9 mouse cellular contexts compared by ENCODE assay signal in the genomic region with DNA sequence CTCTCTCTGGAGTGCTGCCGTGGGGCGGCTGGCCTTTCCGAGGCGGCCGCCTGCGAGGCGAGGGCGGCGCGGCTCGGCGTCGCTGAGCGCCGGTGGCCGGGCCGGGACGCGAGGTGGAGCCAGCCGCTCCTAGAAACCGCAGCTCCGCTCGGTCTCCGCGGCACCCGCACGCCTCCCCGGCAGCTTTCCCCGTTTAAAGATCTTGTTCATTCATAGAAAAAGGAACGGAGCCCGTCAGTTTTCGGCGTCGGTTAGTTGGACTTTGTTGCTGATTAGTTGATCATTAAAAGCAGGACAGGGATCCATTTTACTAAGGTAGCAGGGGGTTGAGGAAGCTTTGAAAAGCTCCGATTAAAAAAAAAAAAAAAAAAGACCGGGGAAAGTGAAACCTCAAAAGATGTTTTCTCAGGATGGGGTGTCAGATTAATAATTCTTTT. TPM values are rescaled to one million over a fixed set of nuclear protein-coding genes. Genes with fewer than 3 reads are reported as not detected.
DNase-seq lines count a peak whose midpoint lies in the region; ATAC-seq and TF ChIP-seq lines count a peak whose summit lies in the region.
"Had no signal": no experiment of that assay in that cellular context is flagged by ENCODE, and none has a peak within 500 bp of the region (broad histone marks: within the 10 kb centered on the region; RNA-seq: fewer than 3 reads in every experiment).

No protein-coding gene starts in this region.

- no peak for DNase-seq in thymus, adult 2 months
- DNase-seq in thymus, postnatal 0 days (ENCODE audit: low spot score) = no peak
- peak; percentile 48 for DNase-seq in c-Kit-positive CD71-positive TER-119-positive erythroid progenitor cells, embryonic 14.5 days (ENCODE audit: low spot score)
- peak; percentile 63 for DNase-seq in gastrocnemius, postnatal 10 days
- DNase-seq in liver, postnatal 0 days = peak; percentile 70
- no peak for DNase-seq in thymus, postnatal 25 days

- peak overlapping the region; percentile 100 for H3K9ac ChIP-seq in kidney, embryonic 16.5 days (replicated peaks; ENCODE audit: low read length)
- peak overlapping the region; percentile 100 for H3K9ac ChIP-seq in liver, postnatal 0 days (replicated peaks)

- no peak for TF ChIP-seq EP300 in liver, postnatal 0 days (IDR thresholded peaks at IDR 0.05; ENCODE audit: low read depth)

- no peaks in the 10 kb centered on the region for H3K9me3 ChIP-seq in kidney, embryonic 16.5 days (ENCODE audit: low read length)
- no peaks in the 10 kb centered on the region for H3K9me3 ChIP-seq in liver, postnatal 0 days (ENCODE audit: low read length)

- peak overlapping the region; percentile 73 for H3K4me3 ChIP-seq in thymus, adult 2 months (ENCODE audit: control insufficient read depth, insufficient read depth, low read length)
- H3K4me3 ChIP-seq in kidney, embryonic 16.5 days (ENCODE audit: low read length) = peak overlapping the region; percentile 90
- H3K4me3 ChIP-seq in liver, postnatal 0 days (ENCODE audit: low read depth, low read length) = peak overlapping the region; percentile 97

- no peaks in the 10 kb centered on the region for H3K36me3 ChIP-seq in thymus, adult 2 months (ENCODE audit: control insufficient read depth, insufficient read depth, low read length)
- peaks cover 12% of the 10 kb centered on the region; the same call in 1 of the 2 replicates for H3K36me3 ChIP-seq in kidney, embryonic 16.5 days (ENCODE audit: insufficient read depth, low read length)
- peaks cover 7% of the 10 kb centered on the region for H3K36me3 ChIP-seq in liver, postnatal 0 days (replicated peaks; ENCODE audit: insufficient read depth, low read length)

- 0 out of 2 replicates have a peak, but pooled peaks cover 3% of the 10 kb centered on the region for H3K4me1 ChIP-seq in thymus, adult 2 months (replicated peaks; ENCODE audit: control insufficient read depth, insufficient read depth, low read length)
- peaks cover 10% of the 10 kb centered on the region; the same call in 1 of the 2 replicates for H3K4me1 ChIP-seq in kidney, embryonic 16.5 days (ENCODE audit: insufficient read depth, low read length)
- peaks cover 16% of the 10 kb centered on the region for H3K4me1 ChIP-seq in liver, postnatal 0 days (ENCODE audit: insufficient read depth)

- under 1% methylated on average over 36 of the region's 36 CpGs for WGBS in thymus, adult 2 months
- under 1% methylated on average over 35 of the region's 36 CpGs for WGBS in kidney, embryonic 16.5 days
- WGBS in liver, postnatal 0 days (ENCODE audit: insufficient replicate concordance) = 5% methylated on average over 35 of the region's 36 CpGs

- TF ChIP-seq POLR2A in thymus, adult 2 months (IDR thresholded peaks at IDR 0.05; ENCODE audit: control insufficient read depth, extremely low read depth, insufficient read depth, low read length, poor library complexity) = no peak

- peak overlapping the region; percentile 60 for H3K4me2 ChIP-seq in kidney, embryonic 16.5 days (replicated peaks; ENCODE audit: low read depth, low read length)
- peak overlapping the region; percentile 67 for H3K4me2 ChIP-seq in liver, postnatal 0 days (ENCODE audit: low read depth, low read length)

- peak; percentile 86; the same call in 1 of the 2 replicates for ATAC-seq in kidney, embryonic 16.5 days (ENCODE audit: low FRiP score, low TSS enrichment)
- ATAC-seq in liver, postnatal 0 days = peak; percentile 78
- 0 out of 2 replicates have a peak, but pooled peaks have one; percentile 6 for ATAC-seq in neutrophil, adult 5-6 weeks (ENCODE audit: extremely low read depth, insufficient number of reproducible peaks, low FRiP score, poor library complexity, severe bottlenecking)

- no peaks in the 10 kb centered on the region for H3K27me3 ChIP-seq in thymus, adult 2 months (ENCODE audit: control insufficient read depth, insufficient read depth, low read length)
- no peaks in the 10 kb centered on the region for H3K27me3 ChIP-seq in kidney, embryonic 16.5 days (ENCODE audit: insufficient read depth, low read length)
- no peaks in the 10 kb centered on the region for H3K27me3 ChIP-seq in liver, postnatal 0 days (ENCODE audit: insufficient read depth, low read length)

- TF ChIP-seq CTCF in thymus, adult 2 months (IDR thresholded peaks at IDR 0.05; ENCODE audit: borderline replicate concordance, control insufficient read depth, extremely low read depth, insufficient read depth, low read length, poor library complexity) = no peak
- no peak for TF ChIP-seq CTCF in liver, postnatal 0 days (IDR thresholded peaks at IDR 0.05; ENCODE audit: low read depth)

- peak overlapping the region; percentile 59 for H3K27ac ChIP-seq in thymus, adult 2 months (ENCODE audit: control insufficient read depth, insufficient read depth, low read length)
- peak overlapping the region; percentile 100 for H3K27ac ChIP-seq in kidney, embryonic 16.5 days (ENCODE audit: low read length)
- peak overlapping the region; percentile 100 for H3K27ac ChIP-seq in liver, postnatal 0 days (ENCODE audit: low read depth)

RNA-seq across cellular contexts. Expression of gene Selenot, which starts 0.6 kb away (rescaled TPM):
- 36.6 and 41.4 TPM in 2 replicates for polyA plus RNA-seq in thymus, adult 2 months (2012; rRNA removed)
- polyA plus RNA-seq in thymus, postnatal 0 days (2015; fragmentation: Nextera tagmentation; extraction: Ambion mirVana) = 17.8 and 24.8 TPM in 2 replicates
- 10 to 100 TPM; 80.2 to 92.4 TPM for total RNA-seq in gastrocnemius, postnatal 10 days (2021)
- 24.3 and 27.3 TPM in 2 replicates for polyA plus RNA-seq in kidney, embryonic 16.5 days (2015; fragmentation: Nextera tagmentation; extraction: Ambion mirVana)
- 13.5 TPM in 2 replicates for polyA plus RNA-seq in liver, postnatal 0 days (2015; fragmentation: Nextera tagmentation; extraction: Ambion mirVana)
- 190 and 211 TPM in 2 replicates for total RNA-seq in neutrophil, adult 5-6 weeks (2017)

RNA-seq across cellular contexts. Expression of gene Serp1, which starts 51.4 kb away (rescaled TPM):
- 33.9 and 38.1 TPM in 2 replicates for polyA plus RNA-seq in thymus, adult 2 months (2012; rRNA removed)
- 129 and 134 TPM in 2 replicates for polyA plus RNA-seq in thymus, postnatal 0 days (2015; fragmentation: Nextera tagmentation; extraction: Ambion mirVana)
- total RNA-seq in gastrocnemius, postnatal 10 days (2021) = 10 to 100 TPM; 16.5 to 19.4 TPM
- polyA plus RNA-seq in kidney, embryonic 16.5 days (2015; fragmentation: Nextera tagmentation; extraction: Ambion mirVana) = 143 and 156 TPM in 2 replicates
- polyA plus RNA-seq in liver, postnatal 0 days (2015; fragmentation: Nextera tagmentation; extraction: Ambion mirVana) = 115 and 118 TPM in 2 replicates
- total RNA-seq in neutrophil, adult 5-6 weeks (2017) = 375 and 392 TPM in 2 replicates

RNA-seq across cellular contexts. Expression of gene Eif2a, which starts 51.5 kb away (rescaled TPM):
- 13.0 and 14.1 TPM in 2 replicates for polyA plus RNA-seq in thymus, adult 2 months (2012; rRNA removed)
- polyA plus RNA-seq in thymus, postnatal 0 days (2015; fragmentation: Nextera tagmentation; extraction: Ambion mirVana) = 46.6 and 46.7 TPM in 2 replicates
- total RNA-seq in gastrocnemius, postnatal 10 days (2021) = 10 to 100 TPM; 48.2 to 50.7 TPM
- 54.5 and 55.5 TPM in 2 replicates for polyA plus RNA-seq in kidney, embryonic 16.5 days (2015; fragmentation: Nextera tagmentation; extraction: Ambion mirVana)
- polyA plus RNA-seq in liver, postnatal 0 days (2015; fragmentation: Nextera tagmentation; extraction: Ambion mirVana) = 20.1 and 20.6 TPM in 2 replicates
- total RNA-seq in neutrophil, adult 5-6 weeks (2017) = 33.6 and 43.1 TPM in 2 replicates

RNA-seq across cellular contexts. Expression of gene Erich6, which starts 59.9 kb away (rescaled TPM):
- not detected in 2 replicates for polyA plus RNA-seq in thymus, adult 2 months (2012; rRNA removed)
- polyA plus RNA-seq in thymus, postnatal 0 days (2015; fragmentation: Nextera tagmentation; extraction: Ambion mirVana) = not detected in 2 replicates
- under 1 TPM in 1 of 2 experiments, not detected in 1; 0.23 TPM for total RNA-seq in gastrocnemius, postnatal 10 days (2021)
- polyA plus RNA-seq in kidney, embryonic 16.5 days (2015; fragmentation: Nextera tagmentation; extraction: Ambion mirVana) = not detected in 2 replicates
- polyA plus RNA-seq in liver, postnatal 0 days (2015; fragmentation: Nextera tagmentation; extraction: Ambion mirVana) = not detected in 2 replicates
- not detected in 2 replicates for total RNA-seq in neutrophil, adult 5-6 weeks (2017)
- total RNA-seq: gastrocnemius, adult 8-10 months had no signal

Comparison
In these comparisons a context has a peak if more than half of its experiments do, and no peak if none do; other contexts are left out.
1. DNase-seq: peak in c-Kit-positive CD71-positive TER-119-positive erythroid progenitor cells, embryonic 14.5 days (single experiment), gastrocnemius, postnatal 10 days (single experiment) and liver, postnatal 0 days (single experiment); none in thymus, adult 2 months (single experiment), thymus, postnatal 0 days (single experiment) and thymus, postnatal 25 days (single experiment).
2. ATAC-seq: peak in every context shown above with its lines; median percentile 86 in kidney, embryonic 16.5 days; 78 in liver, postnatal 0 days; 6 in neutrophil, adult 5-6 weeks.
3. Peak in every context shown above with its lines, with median percentiles within 50 percentile points of each other: H3K27ac ChIP-seq and H3K4me3 ChIP-seq.